Mouse (Mus musculus): ENCODE data around the gene Vps33a. TPM values are rescaled to one million over a fixed set of nuclear protein-coding genes. Genes with fewer than 3 reads are reported as not detected.
"Not testable (repeated sequence)": the region's sequence is repeated elsewhere in the genome, so short reads cannot be mapped to it uniquely, and the experiment has no call there.

The Vps33a gene
- polyA plus RNA-seq, 2 experiments, result 10.1 to 15.5 TPM

DNA sequence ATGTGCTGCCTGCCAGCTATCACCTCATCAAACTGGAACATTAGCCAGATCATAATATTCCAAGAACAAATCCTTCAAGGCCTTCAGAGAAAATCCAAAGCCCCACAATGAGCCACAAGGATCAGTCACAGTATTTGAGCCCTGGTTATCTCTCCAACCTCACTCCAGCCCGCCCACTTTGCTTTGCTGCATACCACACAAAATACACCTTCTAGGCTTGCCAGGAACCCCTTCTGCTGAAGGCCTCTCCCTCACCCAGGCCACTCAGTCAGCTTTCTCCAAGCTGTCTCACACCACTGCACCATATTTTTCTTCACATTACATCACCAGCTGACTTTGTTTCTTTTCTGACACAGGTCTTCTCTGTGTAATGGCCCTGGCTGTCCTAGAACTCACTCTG, 50.7 kb downstream of the Vps33a start:
- no peaks in the 10 kb centered on the region for H3K27me3 ChIP-seq (ENCODE audit: control insufficient read depth, insufficient read depth, low read length)
- H3K4me3 ChIP-seq (ENCODE audit: insufficient read depth in 1 of 2, low read depth in 2 of 2, low read length in 2 of 2), result no peak overlapping the region; a peak in 1 of 4 replicates
- H3K36me3 ChIP-seq (replicated peaks; ENCODE audit: control insufficient read depth, insufficient read depth, low read depth), result peaks cover 5% of the 10 kb centered on the region; the same call in 1 of the 2 replicates
- no peak overlapping the region; the same call in 1 of the 2 replicates for H3K9ac ChIP-seq (replicated peaks)
- no peaks in the 10 kb centered on the region for H3K9me3 ChIP-seq (ENCODE audit: control insufficient read depth, low read length)
- ATAC-seq (ENCODE audit: insufficient read depth) (no peak), DNase-seq (ENCODE audit: low read depth in 3 of 3, low spot score in 3 of 3) (no peak)
- no peak overlapping the region for H3K27ac ChIP-seq
- H3K4me2 ChIP-seq (ENCODE audit: low read depth), result peak overlapping the region; percentile 97
- WGBS (ENCODE audit: insufficient replicate concordance), result 38% methylated on average over 1 of the region's 1 CpGs
- TF ChIP-seq CTCF (IDR thresholded peaks at IDR 0.05; ENCODE audit: low read depth) (no peak), EP300 (IDR thresholded peaks at IDR 0.05; ENCODE audit: low read depth) (no peak)
- peaks cover 10 to 11% of the 10 kb centered on the region in 2 experiments for H3K4me1 ChIP-seq (replicated peaks; ENCODE audit: control insufficient read depth in 2 of 2, insufficient read depth in 2 of 2, low read length in 1 of 2)

DNA sequence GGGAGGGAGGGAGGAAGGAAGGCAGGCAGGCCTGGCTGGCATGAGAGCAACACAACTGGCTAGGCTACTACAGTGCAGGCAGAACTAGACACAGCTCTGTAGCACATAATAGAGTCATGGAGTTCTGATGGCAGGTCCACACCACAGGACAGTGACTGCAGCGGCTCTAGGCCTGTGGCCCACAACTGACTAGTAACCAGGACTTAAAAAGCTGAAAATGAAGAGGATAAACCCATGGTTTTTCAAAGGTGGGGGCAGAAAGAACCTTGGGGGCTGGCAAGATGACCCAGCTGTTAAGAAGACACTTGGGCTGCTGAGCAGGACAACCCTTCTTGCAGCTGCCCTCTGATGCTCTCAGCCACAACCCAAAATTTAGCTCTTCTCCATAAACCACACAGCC, 51.2 kb downstream of the Vps33a start:
- Histone ChIP-seq H3K36me3 (replicated peaks; ENCODE audit: control insufficient read depth, insufficient read depth, low read depth) (peaks cover 5% of the 10 kb centered on the region; the same call in 1 of the 2 replicates), H3K4me2 (ENCODE audit: low read depth) (no peak overlapping the region), H3K9ac (replicated peaks) (no peak overlapping the region), H3K27ac (no peak overlapping the region), H3K27me3 (ENCODE audit: control insufficient read depth, insufficient read depth, low read length) (no peaks in the 10 kb centered on the region), H3K4me1 (replicated peaks; ENCODE audit: control insufficient read depth in 2 of 2, insufficient read depth in 2 of 2, low read length in 1 of 2) (peaks cover 10 to 11% of the 10 kb centered on the region in 2 experiments), H3K4me3 (ENCODE audit: insufficient read depth in 1 of 2, low read depth in 2 of 2, low read length in 2 of 2) (no peak overlapping the region), H3K9me3 (ENCODE audit: control insufficient read depth, low read length) (no peaks in the 10 kb centered on the region)
- TF ChIP-seq EP300 (IDR thresholded peaks at IDR 0.05; ENCODE audit: low read depth) (no peak), CTCF (IDR thresholded peaks at IDR 0.05; ENCODE audit: low read depth) (no peak)
- ATAC-seq (ENCODE audit: insufficient read depth) (no peak), DNase-seq (ENCODE audit: low read depth in 3 of 3, low spot score in 3 of 3) (no peak)
- WGBS (ENCODE audit: insufficient replicate concordance), result 79% methylated on average over 1 of the region's 1 CpGs

- WGBS (ENCODE audit: insufficient replicate concordance), result 83% methylated on average over 9 of the region's 9 CpGs
- no peak for ATAC-seq (ENCODE audit: insufficient read depth)
- no peaks in the 10 kb centered on the region for H3K9me3 ChIP-seq (ENCODE audit: control insufficient read depth, low read length)
- no peak overlapping the region for H3K27ac ChIP-seq
- TF ChIP-seq CTCF (IDR thresholded peaks at IDR 0.05; ENCODE audit: low read depth) (no peak), EP300 (IDR thresholded peaks at IDR 0.05; ENCODE audit: low read depth) (no peak)
- H3K9ac ChIP-seq (replicated peaks), result no peak overlapping the region
- DNase-seq (ENCODE audit: low read depth in 3 of 3, low spot score in 3 of 3), result no peak
- H3K4me2 ChIP-seq (ENCODE audit: low read depth), result no peak overlapping the region
- H3K4me3 ChIP-seq (ENCODE audit: insufficient read depth in 1 of 2, low read depth in 2 of 2, low read length in 2 of 2), result no peak overlapping the region
- H3K36me3 ChIP-seq (replicated peaks; ENCODE audit: control insufficient read depth, insufficient read depth, low read depth), result peaks cover 5% of the 10 kb centered on the region; the same call in 1 of the 2 replicates
- peaks cover 10 to 11% of the 10 kb centered on the region in 2 experiments for H3K4me1 ChIP-seq (replicated peaks; ENCODE audit: control insufficient read depth in 2 of 2, insufficient read depth in 2 of 2, low read length in 1 of 2)
- H3K27me3 ChIP-seq (ENCODE audit: control insufficient read depth, insufficient read depth, low read length), result no peaks in the 10 kb centered on the region
Observed at GRCm38 (mm10) chr5:123520666-123521065, 52.2 kb downstream of the Vps33a start.

GRCm38 (mm10) chr5:123514871-123515270, 58.0 kb downstream of the Vps33a start:
- Histone ChIP-seq H3K9me3 (ENCODE audit: control insufficient read depth, low read length) (no peaks in the 10 kb centered on the region), H3K27ac (no peak overlapping the region), H3K27me3 (ENCODE audit: control insufficient read depth, insufficient read depth, low read length) (no peaks in the 10 kb centered on the region), H3K36me3 (replicated peaks; ENCODE audit: control insufficient read depth, insufficient read depth, low read depth) (peaks cover 5% of the 10 kb centered on the region; the same call in 1 of the 2 replicates), H3K4me2 (ENCODE audit: low read depth) (no peak overlapping the region), H3K4me1 (replicated peaks; ENCODE audit: control insufficient read depth in 2 of 2, insufficient read depth in 2 of 2, low read length in 1 of 2) (peaks cover 0 to 7% of the 10 kb centered on the region in 2 experiments; a peak in 3 of 4 replicates), H3K9ac (replicated peaks) (no peak overlapping the region), H3K4me3 (ENCODE audit: insufficient read depth in 1 of 2, low read depth in 2 of 2, low read length in 2 of 2) (no peak overlapping the region)
- ATAC-seq (ENCODE audit: insufficient read depth), result no peak
- WGBS (ENCODE audit: insufficient replicate concordance), result 82% methylated on average over 5 of the region's 5 CpGs
- no peak for TF ChIP-seq EP300 (IDR thresholded peaks at IDR 0.05; ENCODE audit: low read depth)
- no peak for TF ChIP-seq CTCF (IDR thresholded peaks at IDR 0.05; ENCODE audit: low read depth)
- DNase-seq (ENCODE audit: low read depth in 3 of 3, low spot score in 3 of 3), result no peak

- Histone ChIP-seq H3K27me3 (ENCODE audit: control insufficient read depth, insufficient read depth, low read length) (peaks cover 21% of the 10 kb centered on the region), H3K4me3 (ENCODE audit: insufficient read depth in 1 of 2, low read depth in 2 of 2, low read length in 2 of 2) (no peak overlapping the region), H3K4me2 (ENCODE audit: low read depth) (no peak overlapping the region), H3K36me3 (replicated peaks; ENCODE audit: control insufficient read depth, insufficient read depth, low read depth) (no peaks in the 10 kb centered on the region), H3K9me3 (ENCODE audit: control insufficient read depth, low read length) (no peaks in the 10 kb centered on the region), H3K27ac (no peak overlapping the region), H3K9ac (replicated peaks) (no peak overlapping the region), H3K4me1 (replicated peaks; ENCODE audit: control insufficient read depth in 2 of 2, insufficient read depth in 2 of 2, low read length in 1 of 2) (peaks cover 2 to 12% of the 10 kb centered on the region in 2 experiments; a peak in 3 of 4 replicates)
- DNase-seq (ENCODE audit: low read depth in 3 of 3, low spot score in 3 of 3) (peak in 1 of 3 experiments; percentile 28), ATAC-seq (ENCODE audit: insufficient read depth) (peak; percentile 66; the same call in 1 of the 2 replicates)
- 38% methylated on average over 3 of the region's 3 CpGs for WGBS (ENCODE audit: insufficient replicate concordance)
- TF ChIP-seq EP300 (IDR thresholded peaks at IDR 0.05; ENCODE audit: low read depth), result no peak
- no peak for TF ChIP-seq CTCF (IDR thresholded peaks at IDR 0.05; ENCODE audit: low read depth)
Observed at GRCm38 (mm10) chr5:123512102-123512501, 60.7 kb downstream of the Vps33a start.

DNA sequence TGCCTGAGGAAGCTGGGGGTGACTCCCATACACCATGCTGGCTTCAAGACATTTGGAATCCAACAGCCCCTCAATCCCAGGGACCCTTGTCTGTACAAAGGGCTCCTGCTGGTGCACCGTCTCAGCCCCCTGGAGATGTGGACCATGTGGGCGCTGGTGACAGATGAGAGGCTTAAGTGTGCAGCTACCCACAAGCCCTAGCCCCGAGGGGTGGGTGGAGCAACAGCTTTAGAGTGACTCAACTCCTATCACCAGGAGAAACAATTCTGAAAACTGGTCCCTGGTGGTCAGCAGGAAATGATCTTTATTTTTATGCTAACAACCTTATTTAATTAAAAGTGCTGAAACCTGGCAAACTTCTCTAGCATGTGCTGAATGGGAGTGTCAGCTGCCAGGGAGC, 61.4 kb downstream of the Vps33a start:
- H3K36me3 ChIP-seq (replicated peaks; ENCODE audit: control insufficient read depth, insufficient read depth, low read depth); H3K4me3 ChIP-seq (ENCODE audit: insufficient read depth in 1 of 2, low read depth in 2 of 2, low read length in 2 of 2); H3K9ac ChIP-seq (replicated peaks); H3K4me2 ChIP-seq (ENCODE audit: low read depth); H3K27ac ChIP-seq; ATAC-seq (ENCODE audit: insufficient read depth); H3K9me3 ChIP-seq (ENCODE audit: control insufficient read depth, low read length); DNase-seq (ENCODE audit: low read depth in 3 of 3, low spot score in 3 of 3): not testable (repeated sequence)
- Histone ChIP-seq H3K27me3 (ENCODE audit: control insufficient read depth, insufficient read depth, low read length) (peaks cover 24% of the 10 kb centered on the region), H3K4me1 (replicated peaks; ENCODE audit: control insufficient read depth in 2 of 2, insufficient read depth in 2 of 2, low read length in 1 of 2) (peaks cover 2 to 12% of the 10 kb centered on the region in 2 experiments; a peak in 3 of 4 replicates)
- WGBS (ENCODE audit: insufficient replicate concordance), result 57% methylated on average over 3 of the region's 3 CpGs

Measured in liver, embryonic 14.5 days (tissue).